In genomic region chr4:126585739-126586138, GRCm38 (mm10) we compare ENCODE assay signal across 34 mouse cellular contexts.
"Had no signal": no experiment of that assay in that cellular context is flagged by ENCODE, and none has a peak within 500 bp of the region (broad histone marks: within the 10 kb centered on the region; RNA-seq: fewer than 3 reads in every experiment).

No protein-coding gene starts in this region.

- ATAC-seq: hindbrain, embryonic 16.5 days; hindbrain, postnatal 0 days; intestine, embryonic 15.5 days; intestine, embryonic 16.5 days; intestine, postnatal 0 days had no signal

- H3K4me2 ChIP-seq: heart, embryonic 11.5 days; heart, embryonic 12.5 days; heart, embryonic 13.5 days; heart, embryonic 15.5 days; hindbrain, embryonic 12.5 days; hindbrain, embryonic 14.5 days; hindbrain, embryonic 15.5 days; intestine, embryonic 15.5 days; kidney, embryonic 15.5 days had no signal

- H3K36me3 ChIP-seq: hindbrain, embryonic 15.5 days had no signal

- H3K9me3 ChIP-seq: heart, embryonic 10.5 days; heart, embryonic 13.5 days; heart, embryonic 15.5 days; hindbrain, embryonic 10.5 days; hindbrain, embryonic 12.5 days; hindbrain, embryonic 15.5 days; intestine, embryonic 15.5 days; kidney, embryonic 15.5 days had no signal

- DNase-seq: heart, postnatal 10 days; heart, postnatal 14 days; heart, postnatal 36 days; heart, postnatal 4 days; kidney, adult 11 months; kidney, adult 18-20 months; kidney, adult 2 months; kidney, adult 8-10 months; kidney, adult 9 months; kidney, postnatal 10 days; kidney, postnatal 14 days; kidney, postnatal 25 days; kidney, postnatal 36 days; kidney, postnatal 4 days; layer of hippocampus, adult 9-11 months; layer of hippocampus, postnatal 36 days had no signal

- H3K27ac ChIP-seq: heart, embryonic 10.5 days; heart, embryonic 13.5 days; heart, embryonic 15.5 days; hindbrain, embryonic 10.5 days; hindbrain, embryonic 12.5 days; hindbrain, embryonic 14.5 days; hindbrain, embryonic 15.5 days; hindbrain, postnatal 0 days; intestine, embryonic 15.5 days; kidney, embryonic 15.5 days; kidney, postnatal 0 days; layer of hippocampus, adult 2 months; left cerebral cortex, adult 2 months had no signal

- H3K4me1 ChIP-seq: heart, embryonic 10.5 days; heart, embryonic 12.5 days; heart, embryonic 13.5 days; heart, embryonic 15.5 days; hindbrain, embryonic 10.5 days; hindbrain, embryonic 12.5 days; hindbrain, embryonic 15.5 days; intestine, embryonic 15.5 days; kidney, embryonic 15.5 days had no signal

- H3K9ac ChIP-seq: heart, embryonic 12.5 days; heart, embryonic 13.5 days; heart, embryonic 15.5 days; hindbrain, embryonic 12.5 days; hindbrain, embryonic 14.5 days; hindbrain, embryonic 15.5 days; intestine, embryonic 15.5 days; kidney, embryonic 15.5 days had no signal

- H3K27me3 ChIP-seq: heart, embryonic 12.5 days; heart, embryonic 13.5 days; heart, embryonic 15.5 days; hindbrain, embryonic 12.5 days; hindbrain, embryonic 15.5 days; intestine, embryonic 15.5 days; kidney, embryonic 15.5 days had no signal

- H3K4me3 ChIP-seq: heart, embryonic 10.5 days; heart, embryonic 12.5 days; heart, embryonic 13.5 days; heart, embryonic 15.5 days; hindbrain, embryonic 10.5 days; hindbrain, embryonic 12.5 days; hindbrain, embryonic 15.5 days; intestine, embryonic 15.5 days; kidney, embryonic 15.5 days; layer of hippocampus, adult 2 months; left cerebral cortex, adult 2 months had no signal
